Comparison of ENCODE assay signal across 8 mouse cellular contexts in genomic region chr15:25983614-25984013, GRCm38 (mm10). TPM values are rescaled to one million over a fixed set of nuclear protein-coding genes. Genes with fewer than 3 reads are reported as not detected.
A peak's percentile ranks its signal among the peaks of the same experiment; 100 is the strongest.
DNase-seq lines count a peak whose midpoint lies in the region; ATAC-seq and TF ChIP-seq lines count a peak whose summit lies in the region.
"Not testable (repeated sequence)": the region's sequence is repeated elsewhere in the genome, so short reads cannot be mapped to it uniquely, and the experiment has no call there.

No protein-coding gene starts in this region.

- peaks cover 17% of the 10 kb centered on the region for H3K36me3 ChIP-seq in forebrain, embryonic 12.5 days (replicated peaks)
- peaks cover 26% of the 10 kb centered on the region for H3K36me3 ChIP-seq in heart, embryonic 14.5 days (ENCODE audit: control insufficient read depth, insufficient read depth, low read length)
- H3K36me3 ChIP-seq in intestine, embryonic 15.5 days; midbrain, postnatal 0 days (ENCODE audit: insufficient read depth, low read length); stomach, postnatal 0 days (ENCODE audit: control insufficient read depth, insufficient read depth, low read length): not testable (repeated sequence)
- peaks cover 16% of the 10 kb centered on the region for H3K36me3 ChIP-seq in limb, embryonic 12.5 days
- peaks cover 19% of the 10 kb centered on the region for H3K36me3 ChIP-seq in lung, embryonic 14.5 days (ENCODE audit: insufficient read depth)

- H3K9ac ChIP-seq in forebrain, embryonic 12.5 days = peak overlapping the region; percentile 63
- peak overlapping the region; percentile 77 for H3K9ac ChIP-seq in heart, embryonic 14.5 days (ENCODE audit: low read length)
- H3K9ac ChIP-seq in intestine, embryonic 15.5 days = peak overlapping the region; percentile 91
- peak overlapping the region; percentile 64 for H3K9ac ChIP-seq in limb, embryonic 12.5 days (replicated peaks)
- peak overlapping the region; percentile 62 for H3K9ac ChIP-seq in lung, embryonic 14.5 days
- H3K9ac ChIP-seq in midbrain, postnatal 0 days (replicated peaks; ENCODE audit: low read length, poor library complexity, severe bottlenecking) = peak overlapping the region; percentile 81
- H3K9ac ChIP-seq in stomach, postnatal 0 days (ENCODE audit: low read length) = peak overlapping the region; percentile 59

- not testable (repeated sequence) for DNase-seq in lung, embryonic 14.5 days; midbrain, postnatal 0 days (ENCODE audit: low spot score); stomach, postnatal 0 days (ENCODE audit: low spot score)

- H3K27me3 ChIP-seq in forebrain, embryonic 12.5 days; heart, embryonic 14.5 days (ENCODE audit: control insufficient read depth, insufficient read depth, low read length); intestine, embryonic 15.5 days (replicated peaks); limb, embryonic 12.5 days; lung, embryonic 14.5 days (ENCODE audit: insufficient read depth, low read length); midbrain, postnatal 0 days (ENCODE audit: insufficient read depth, low read length); stomach, postnatal 0 days (ENCODE audit: control insufficient read depth, insufficient read depth, low read length): not testable (repeated sequence)

- ATAC-seq in forebrain, embryonic 12.5 days (ENCODE audit: low FRiP score) = peak; percentile 36
- not testable (repeated sequence) for ATAC-seq in heart, embryonic 14.5 days (ENCODE audit: insufficient number of reproducible peaks, insufficient read depth, low FRiP score, low read depth); stomach, postnatal 0 days (ENCODE audit: low FRiP score, low TSS enrichment)
- ATAC-seq in intestine, embryonic 15.5 days = peak; percentile 32
- ATAC-seq in limb, embryonic 12.5 days (ENCODE audit: insufficient number of reproducible peaks, insufficient read depth, low FRiP score, low TSS enrichment, low read depth) = peak; percentile 28; the same call in 1 of the 2 replicates
- peak; percentile 26; the same call in 1 of the 2 replicates for ATAC-seq in lung, embryonic 14.5 days (ENCODE audit: insufficient read depth)
- ATAC-seq in midbrain, postnatal 0 days (ENCODE audit: low FRiP score) = peak; percentile 65

- WGBS in forebrain, embryonic 12.5 days = 14% methylated on average over 6 of the region's 6 CpGs
- 21% methylated on average over 6 of the region's 6 CpGs for WGBS in heart, embryonic 14.5 days
- 20% methylated on average over 6 of the region's 6 CpGs for whole genome bisulfite sequencing in intestine, embryonic 15.5 days
- 20% methylated on average over 6 of the region's 6 CpGs for WGBS in limb, embryonic 12.5 days
- WGBS in lung, embryonic 14.5 days = 17% methylated on average over 6 of the region's 6 CpGs
- WGBS in midbrain, postnatal 0 days = 15% methylated on average over 6 of the region's 6 CpGs
- 20% methylated on average over 6 of the region's 6 CpGs for WGBS in stomach, postnatal 0 days

- not testable (repeated sequence) for H3K9me3 ChIP-seq in forebrain, embryonic 12.5 days; heart, embryonic 14.5 days (ENCODE audit: control insufficient read depth, low read length); intestine, embryonic 15.5 days; limb, embryonic 12.5 days; lung, embryonic 14.5 days (ENCODE audit: low read depth, low read length); midbrain, postnatal 0 days (ENCODE audit: low read length); stomach, postnatal 0 days (ENCODE audit: control insufficient read depth, low read length)

- peak overlapping the region; percentile 57 for H3K27ac ChIP-seq in brown adipose tissue, adult 24 weeks (replicated peaks; ENCODE audit: low read depth, low read length)
- peak overlapping the region; percentile 90; the same call in 1 of the 2 replicates for H3K27ac ChIP-seq in forebrain, embryonic 12.5 days
- peak overlapping the region; percentile 60 to 89 for H3K27ac ChIP-seq in heart, embryonic 14.5 days (replicated peaks in 1 of 2; ENCODE audit: control insufficient read depth in 1 of 2, insufficient read depth in 1 of 2, low read depth in 2 of 2, low read length in 2 of 2)
- H3K27ac ChIP-seq in intestine, embryonic 15.5 days = peak overlapping the region; percentile 67; the same call in 1 of the 2 replicates
- peak overlapping the region; percentile 91 for H3K27ac ChIP-seq in limb, embryonic 12.5 days
- H3K27ac ChIP-seq in lung, embryonic 14.5 days (ENCODE audit: low read depth) = peak overlapping the region; percentile 83; the same call in 1 of the 2 replicates
- peak overlapping the region; percentile 75 for H3K27ac ChIP-seq in midbrain, postnatal 0 days (ENCODE audit: low read depth, low read length)
- H3K27ac ChIP-seq in stomach, postnatal 0 days (replicated peaks) = peak overlapping the region; percentile 69

- H3K4me1 ChIP-seq in brown adipose tissue, adult 24 weeks (ENCODE audit: control insufficient read depth, insufficient read depth, insufficient read length, low read length); intestine, embryonic 15.5 days (replicated peaks); lung, embryonic 14.5 days (ENCODE audit: insufficient read depth); stomach, postnatal 0 days (replicated peaks; ENCODE audit: control insufficient read depth, insufficient read depth): not testable (repeated sequence)
- peaks cover 18% of the 10 kb centered on the region for H3K4me1 ChIP-seq in forebrain, embryonic 12.5 days
- peaks cover 2 to 14% of the 10 kb centered on the region in 2 experiments; a peak in 2 of 4 replicates for H3K4me1 ChIP-seq in heart, embryonic 14.5 days (ENCODE audit: control insufficient read depth in 2 of 2, insufficient read depth in 2 of 2, low read length in 2 of 2)
- H3K4me1 ChIP-seq in limb, embryonic 12.5 days (replicated peaks) = peaks cover 16% of the 10 kb centered on the region
- H3K4me1 ChIP-seq in midbrain, postnatal 0 days (ENCODE audit: insufficient read depth, low read length) = peaks cover 11% of the 10 kb centered on the region; the same call in 1 of the 2 replicates

- TF ChIP-seq EP300 in stomach, postnatal 0 days (optimal IDR thresholded peaks at IDR 0.05) = not testable (repeated sequence)

- not testable (repeated sequence) for TF ChIP-seq CTCF in lung, embryonic 14.5 days (IDR thresholded peaks at IDR 0.05; ENCODE audit: low read depth); midbrain, postnatal 0 days (IDR thresholded peaks at IDR 0.05); stomach, postnatal 0 days (IDR thresholded peaks at IDR 0.05; ENCODE audit: low read depth)

- H3K4me3 ChIP-seq in brown adipose tissue, adult 24 weeks (ENCODE audit: insufficient read depth, low read depth, low read length) = peak overlapping the region; percentile 64
- H3K4me3 ChIP-seq in forebrain, embryonic 12.5 days (replicated peaks) = peak overlapping the region; percentile 99
- peak overlapping the region; percentile 86 to 88 for H3K4me3 ChIP-seq in heart, embryonic 14.5 days (ENCODE audit: control insufficient read depth in 1 of 2, insufficient read depth in 1 of 2, low read depth in 1 of 2, low read length in 2 of 2)
- H3K4me3 ChIP-seq in intestine, embryonic 15.5 days (replicated peaks) = peak overlapping the region; percentile 80
- H3K4me3 ChIP-seq in limb, embryonic 12.5 days (replicated peaks) = peak overlapping the region; percentile 98
- H3K4me3 ChIP-seq in lung, embryonic 14.5 days (ENCODE audit: low read depth, low read length) = peak overlapping the region; percentile 82
- H3K4me3 ChIP-seq in midbrain, postnatal 0 days (ENCODE audit: low read depth, low read length) = peak overlapping the region; percentile 99
- H3K4me3 ChIP-seq in stomach, postnatal 0 days (ENCODE audit: low read depth, low read length) = peak overlapping the region; percentile 97

- H3K4me2 ChIP-seq in forebrain, embryonic 12.5 days = peak overlapping the region; percentile 91
- peak overlapping the region; percentile 94 for H3K4me2 ChIP-seq in heart, embryonic 14.5 days (ENCODE audit: low read length)
- H3K4me2 ChIP-seq in intestine, embryonic 15.5 days (replicated peaks) = peak overlapping the region; percentile 65
- H3K4me2 ChIP-seq in limb, embryonic 12.5 days = peak overlapping the region; percentile 88
- peak overlapping the region; percentile 83 for H3K4me2 ChIP-seq in lung, embryonic 14.5 days
- peak overlapping the region; percentile 91 for H3K4me2 ChIP-seq in midbrain, postnatal 0 days (ENCODE audit: low read depth, low read length, poor library complexity, severe bottlenecking)
- peak overlapping the region; percentile 54 for H3K4me2 ChIP-seq in stomach, postnatal 0 days (replicated peaks; ENCODE audit: low read depth)

RNA-seq across cellular contexts. Expression of gene Zfp622, which starts 0.6 kb away (rescaled TPM):
- polyA plus RNA-seq in brown adipose tissue, adult 24 weeks (2012; ENCODE audit: insufficient read depth, insufficient read length, missing spikeins) = 15.4 and 16.8 TPM in 2 replicates
- 33.0 and 35.4 TPM in 2 replicates for polyA plus RNA-seq in forebrain, embryonic 12.5 days (2016; fragmentation: Nextera tagmentation; extraction: Ambion mirVana)
- polyA plus RNA-seq in heart, embryonic 14.5 days (2014; fragmentation: Nextera tagmentation; extraction: Ambion mirVana) = 17.7 and 24.4 TPM in 2 replicates
- polyA plus RNA-seq in intestine, embryonic 15.5 days (2015; fragmentation: Nextera tagmentation; extraction: Ambion mirVana) = 31.8 and 34.9 TPM in 2 replicates
- polyA plus RNA-seq in limb, embryonic 12.5 days (2016; fragmentation: Nextera tagmentation; extraction: Ambion mirVana) = 37.9 and 38.7 TPM in 2 replicates
- polyA plus RNA-seq in lung, embryonic 14.5 days (2014; fragmentation: Nextera tagmentation; extraction: Ambion mirVana) = 26.2 and 28.4 TPM in 2 replicates
- total RNA-seq in midbrain, postnatal 0 days (2014; rRNA removed) = 35.6 and 37.2 TPM in 2 replicates
- polyA plus RNA-seq in midbrain, postnatal 0 days (2015; fragmentation: Nextera tagmentation; extraction: Ambion mirVana) = 28.6 and 33.9 TPM in 2 replicates
- polyA plus RNA-seq in stomach, postnatal 0 days (2015; fragmentation: Nextera tagmentation; extraction: Ambion mirVana) = 20.1 and 24.9 TPM in 2 replicates
